Mouse (Mus musculus): ENCODE measurements around the gene Ergic3. TPM values are rescaled to one million over a fixed set of nuclear protein-coding genes. Genes with fewer than 3 reads are reported as not detected.
A peak's percentile ranks its signal among the peaks of the same experiment; 100 is the strongest.

The Ergic3 gene
- polyA plus RNA-seq, 1 experiment from 2014 or later = 268 TPM

DNA sequence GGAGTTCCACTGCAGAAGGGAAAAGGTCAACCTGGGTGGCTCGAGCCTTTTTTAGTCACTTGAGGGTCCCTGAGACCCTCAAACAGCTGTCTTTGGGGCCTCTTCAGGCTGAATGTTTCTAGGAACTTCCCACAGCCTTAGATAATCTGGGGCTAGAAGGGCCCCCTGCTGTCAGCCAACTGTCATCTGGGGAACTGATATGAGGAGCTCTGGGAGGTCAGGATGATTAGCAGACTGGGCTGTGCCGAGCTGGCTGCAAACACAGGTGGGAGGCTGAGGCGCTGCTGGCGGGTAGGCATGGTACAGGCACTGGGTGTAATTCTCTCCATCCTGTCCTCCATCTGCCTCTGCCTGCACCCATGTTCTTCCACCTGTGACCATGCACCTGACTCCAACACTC is 18.8 kb upstream of the Ergic3 start:
- Histone ChIP-seq H3K4me2 (ENCODE audit: low read depth, low read length) (no peak overlapping the region), H3K4me1 (ENCODE audit: control insufficient read depth, insufficient read depth, low read length) (peaks cover 9% of the 10 kb centered on the region; the same call in 1 of the 2 replicates), H3K4me3 (ENCODE audit: low read length) (no peak overlapping the region), H3K36me3 (ENCODE audit: control insufficient read depth, insufficient read depth, low read length) (peaks cover 26% of the 10 kb centered on the region), H3K9ac (ENCODE audit: low read depth, low read length) (no peak overlapping the region), H3K9me3 (ENCODE audit: control insufficient read depth, low read length) (no peaks in the 10 kb centered on the region), H3K27ac (ENCODE audit: low read length) (no peak overlapping the region), H3K27me3 (replicated peaks; ENCODE audit: control insufficient read depth, insufficient read depth, low read length) (no peaks in the 10 kb centered on the region)
- WGBS = 69% methylated on average over 4 of the region's 4 CpGs
- peak; percentile 50; the same call in 1 of the 2 replicates for ATAC-seq

GRCm38 (mm10) chr2:155991151-155991550 is 16.7 kb upstream of the Ergic3 start:
- no peak for ATAC-seq
- 88% methylated on average over 10 of the region's 10 CpGs for WGBS

DNA sequence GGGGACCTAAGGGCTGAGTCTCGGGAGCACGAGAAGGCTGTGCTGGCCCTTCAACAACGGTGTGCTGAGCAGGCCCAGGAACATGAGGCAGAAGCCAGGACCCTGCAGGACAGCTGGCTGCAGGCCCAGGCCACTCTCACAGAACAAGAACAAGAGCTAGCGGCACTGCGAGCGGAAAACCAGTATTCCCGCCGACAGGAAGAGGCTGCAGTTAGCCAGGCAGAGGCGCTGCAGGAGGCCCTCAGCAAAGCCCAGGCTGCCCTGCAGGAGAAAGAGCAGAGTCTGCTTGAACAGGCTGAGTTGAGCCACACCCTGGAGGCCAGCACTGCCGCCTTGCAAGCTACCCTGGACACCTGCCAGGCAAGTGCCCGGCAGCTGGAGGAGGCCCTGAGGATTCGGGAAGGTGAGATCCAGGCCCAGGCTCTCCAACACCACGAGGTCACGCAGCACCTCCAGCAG is 16.0 kb upstream of the Ergic3 start:
- no peak overlapping the region for H3K4me3 ChIP-seq (ENCODE audit: low read length)
- H3K9ac ChIP-seq (ENCODE audit: low read depth, low read length) = 0 out of 2 replicates have a peak overlapping the region, but pooled peaks have one; percentile 34
- WGBS = 73% methylated on average over 14 of the region's 14 CpGs
- H3K4me2 ChIP-seq (ENCODE audit: low read depth, low read length) = no peak overlapping the region
- ATAC-seq = peak; percentile 94
- peaks cover 27% of the 10 kb centered on the region for H3K36me3 ChIP-seq (ENCODE audit: control insufficient read depth, insufficient read depth, low read length)
- H3K27ac ChIP-seq (ENCODE audit: low read length) = peak overlapping the region; percentile 71
- H3K27me3 ChIP-seq (replicated peaks; ENCODE audit: control insufficient read depth, insufficient read depth, low read length) = no peaks in the 10 kb centered on the region
- peaks cover 9% of the 10 kb centered on the region; the same call in 1 of the 2 replicates for H3K4me1 ChIP-seq (ENCODE audit: control insufficient read depth, insufficient read depth, low read length)
- H3K9me3 ChIP-seq (ENCODE audit: control insufficient read depth, low read length) = no peaks in the 10 kb centered on the region

More at GRCm38 (mm10) chr2:155991151-155991550, 16.7 kb upstream of the Ergic3 start:
- Histone ChIP-seq H3K36me3 (ENCODE audit: control insufficient read depth, insufficient read depth, low read length) (peaks cover 22% of the 10 kb centered on the region), H3K27me3 (replicated peaks; ENCODE audit: control insufficient read depth, insufficient read depth, low read length) (no peaks in the 10 kb centered on the region), H3K4me1 (ENCODE audit: control insufficient read depth, insufficient read depth, low read length) (peaks cover 9% of the 10 kb centered on the region; the same call in 1 of the 2 replicates), H3K9ac (ENCODE audit: low read depth, low read length) (0 out of 2 replicates have a peak overlapping the region, but pooled peaks have one; percentile 34), H3K4me2 (ENCODE audit: low read depth, low read length) (no peak overlapping the region), H3K27ac (ENCODE audit: low read length) (no peak overlapping the region), H3K9me3 (ENCODE audit: control insufficient read depth, low read length) (no peaks in the 10 kb centered on the region), H3K4me3 (ENCODE audit: low read length) (no peak overlapping the region)

- Histone ChIP-seq H3K9ac (ENCODE audit: low read depth, low read length) (no peak overlapping the region), H3K36me3 (ENCODE audit: control insufficient read depth, insufficient read depth, low read length) (peaks cover under 1% of the 10 kb centered on the region; the same call in 1 of the 2 replicates), H3K4me3 (ENCODE audit: low read length) (no peak overlapping the region), H3K9me3 (ENCODE audit: control insufficient read depth, low read length) (0 out of 2 replicates have a peak, but pooled peaks cover 3% of the 10 kb centered on the region), H3K27ac (ENCODE audit: low read length) (no peak overlapping the region), H3K27me3 (replicated peaks; ENCODE audit: control insufficient read depth, insufficient read depth, low read length) (no peaks in the 10 kb centered on the region), H3K4me1 (ENCODE audit: control insufficient read depth, insufficient read depth, low read length) (peaks cover 7% of the 10 kb centered on the region; the same call in 1 of the 2 replicates), H3K4me2 (ENCODE audit: low read depth, low read length) (no peak overlapping the region)
- no peak for ATAC-seq
- WGBS = 92% methylated on average over 4 of the region's 4 CpGs
Measured at GRCm38 (mm10) chr2:156005393-156005792, 2.5 kb upstream of the Ergic3 start.

- 80% methylated on average over 3 of the region's 3 CpGs for WGBS
- Histone ChIP-seq H3K27me3 (replicated peaks; ENCODE audit: control insufficient read depth, insufficient read depth, low read length) (no peaks in the 10 kb centered on the region), H3K4me3 (ENCODE audit: low read length) (no peak overlapping the region), H3K9me3 (ENCODE audit: control insufficient read depth, low read length) (no peaks in the 10 kb centered on the region), H3K4me1 (ENCODE audit: control insufficient read depth, insufficient read depth, low read length) (no peaks in the 10 kb centered on the region; the same call in 1 of the 2 replicates), H3K36me3 (ENCODE audit: control insufficient read depth, insufficient read depth, low read length) (peaks cover 28% of the 10 kb centered on the region), H3K9ac (ENCODE audit: low read depth, low read length) (no peak overlapping the region), H3K27ac (ENCODE audit: low read length) (no peak overlapping the region), H3K4me2 (ENCODE audit: low read depth, low read length) (no peak overlapping the region)
- ATAC-seq = no peak
Measured at GRCm38 (mm10) chr2:156018106-156018505, 10.3 kb downstream of the Ergic3 start.

- no peak overlapping the region for H3K4me2 ChIP-seq (ENCODE audit: low read depth, low read length)
- WGBS = 83% methylated on average over 8 of the region's 8 CpGs
- no peaks in the 10 kb centered on the region for H3K27me3 ChIP-seq (replicated peaks; ENCODE audit: control insufficient read depth, insufficient read depth, low read length)
- H3K9me3 ChIP-seq (ENCODE audit: control insufficient read depth, low read length) = no peaks in the 10 kb centered on the region
- no peak overlapping the region for H3K4me3 ChIP-seq (ENCODE audit: low read length)
- no peak overlapping the region for H3K9ac ChIP-seq (ENCODE audit: low read depth, low read length)
- ATAC-seq = no peak
- peaks cover 18% of the 10 kb centered on the region for H3K36me3 ChIP-seq (ENCODE audit: control insufficient read depth, insufficient read depth, low read length)
- H3K4me1 ChIP-seq (ENCODE audit: control insufficient read depth, insufficient read depth, low read length) = no peaks in the 10 kb centered on the region; the same call in 1 of the 2 replicates
- no peak overlapping the region for H3K27ac ChIP-seq (ENCODE audit: low read length)
Measured at GRCm38 (mm10) chr2:156021219-156021618, 13.4 kb downstream of the Ergic3 start.

GRCm38 (mm10) chr2:156021765-156022164 is 13.9 kb downstream of the Ergic3 start:
- no peak overlapping the region for H3K9ac ChIP-seq (ENCODE audit: low read depth, low read length)
- peaks cover 14% of the 10 kb centered on the region for H3K36me3 ChIP-seq (ENCODE audit: control insufficient read depth, insufficient read depth, low read length)

GRCm38 (mm10) chr2:156025482-156025881 is 17.6 kb downstream of the Ergic3 start:
- H3K36me3 ChIP-seq (ENCODE audit: control insufficient read depth, insufficient read depth, low read length) = no peaks in the 10 kb centered on the region
- H3K9me3 ChIP-seq (ENCODE audit: control insufficient read depth, low read length) = no peaks in the 10 kb centered on the region
- no peak for ATAC-seq
- no peak overlapping the region for H3K4me2 ChIP-seq (ENCODE audit: low read depth, low read length)
- no peak overlapping the region for H3K27ac ChIP-seq (ENCODE audit: low read length)
- H3K4me3 ChIP-seq (ENCODE audit: low read length) = no peak overlapping the region
- H3K9ac ChIP-seq (ENCODE audit: low read depth, low read length) = no peak overlapping the region
- H3K4me1 ChIP-seq (ENCODE audit: control insufficient read depth, insufficient read depth, low read length) = no peaks in the 10 kb centered on the region
- no peaks in the 10 kb centered on the region for H3K27me3 ChIP-seq (replicated peaks; ENCODE audit: control insufficient read depth, insufficient read depth, low read length)

More at GRCm38 (mm10) chr2:156021765-156022164, 13.9 kb downstream of the Ergic3 start:
- no peak overlapping the region for H3K27ac ChIP-seq (ENCODE audit: low read length)
- no peak for ATAC-seq
- H3K9me3 ChIP-seq (ENCODE audit: control insufficient read depth, low read length) = no peaks in the 10 kb centered on the region
- 87% methylated on average over 2 of the region's 2 CpGs for WGBS
- H3K27me3 ChIP-seq (replicated peaks; ENCODE audit: control insufficient read depth, insufficient read depth, low read length) = no peaks in the 10 kb centered on the region
- H3K4me2 ChIP-seq (ENCODE audit: low read depth, low read length) = no peak overlapping the region
- H3K4me1 ChIP-seq (ENCODE audit: control insufficient read depth, insufficient read depth, low read length) = no peaks in the 10 kb centered on the region; the same call in 1 of the 2 replicates
- no peak overlapping the region for H3K4me3 ChIP-seq (ENCODE audit: low read length)

- no peaks in the 10 kb centered on the region for H3K36me3 ChIP-seq (ENCODE audit: control insufficient read depth, insufficient read depth, low read length)
- no peak for ATAC-seq
- H3K9me3 ChIP-seq (ENCODE audit: control insufficient read depth, low read length) = no peaks in the 10 kb centered on the region
- no peak overlapping the region for H3K4me2 ChIP-seq (ENCODE audit: low read depth, low read length)
- H3K9ac ChIP-seq (ENCODE audit: low read depth, low read length) = no peak overlapping the region
- no peak overlapping the region for H3K4me3 ChIP-seq (ENCODE audit: low read length)
- H3K27ac ChIP-seq (ENCODE audit: low read length) = no peak overlapping the region
- no peaks in the 10 kb centered on the region for H3K4me1 ChIP-seq (ENCODE audit: control insufficient read depth, insufficient read depth, low read length)
- no peaks in the 10 kb centered on the region for H3K27me3 ChIP-seq (replicated peaks; ENCODE audit: control insufficient read depth, insufficient read depth, low read length)
- 72% methylated on average over 3 of the region's 3 CpGs for WGBS
Measured at GRCm38 (mm10) chr2:156039390-156039789, 31.5 kb downstream of the Ergic3 start.

DNA sequence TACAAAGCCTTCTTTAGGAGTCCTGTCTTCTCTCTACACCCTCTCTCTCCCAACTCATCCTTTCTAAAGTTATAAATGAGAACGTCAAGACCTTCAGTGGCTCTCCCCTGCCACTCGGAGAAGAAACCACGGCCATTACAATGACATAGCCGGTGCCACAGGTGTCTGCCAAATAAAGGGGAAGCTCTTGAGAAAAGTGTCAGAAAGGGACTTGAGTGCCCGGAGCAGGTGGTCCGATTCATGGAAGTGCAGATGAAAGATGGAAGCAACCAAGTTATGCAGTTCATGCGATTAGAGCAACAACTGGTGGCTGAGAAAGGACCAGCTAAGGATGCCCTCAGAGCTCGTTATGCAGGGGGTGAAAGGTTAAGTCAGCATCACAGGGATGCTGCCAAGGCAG is 35.1 kb downstream of the Ergic3 start:
- H3K4me1 ChIP-seq (ENCODE audit: control insufficient read depth, insufficient read depth, low read length) = no peaks in the 10 kb centered on the region

More for the DNA sequence above, 35.1 kb downstream of the Ergic3 start:
- WGBS = 83% methylated on average over 8 of the region's 8 CpGs
- Histone ChIP-seq H3K36me3 (ENCODE audit: control insufficient read depth, insufficient read depth, low read length) (no peaks in the 10 kb centered on the region), H3K4me3 (ENCODE audit: low read length) (no peak overlapping the region), H3K9me3 (ENCODE audit: control insufficient read depth, low read length) (no peaks in the 10 kb centered on the region), H3K27me3 (replicated peaks; ENCODE audit: control insufficient read depth, insufficient read depth, low read length) (no peaks in the 10 kb centered on the region), H3K27ac (ENCODE audit: low read length) (no peak overlapping the region), H3K9ac (ENCODE audit: low read depth, low read length) (no peak overlapping the region), H3K4me2 (ENCODE audit: low read depth, low read length) (no peak overlapping the region)
- no peak for ATAC-seq

Data from intestine, embryonic 16.5 days (tissue).